Mouse (Mus musculus) spleen, adult 12 weeks (tissue): ENCODE results near the gene Rnf187.
"Not testable (repeated sequence)": the region's sequence is repeated elsewhere in the genome, so short reads cannot be mapped to it uniquely, and the experiment has no call there.

ENCODE experiments used
- DNase-seq: peaks from one replicate; pipeline ENCODE4 v3.0.0; 2022; ENCODE audit warnings: low spot score

Gene Rnf187

GRCm38 (mm10) chr11:58965001-58965760 is 26.5 kb upstream of the Rnf187 start:
- no peak for DNase-seq

- no peak for DNase-seq
Observed at GRCm38 (mm10) chr11:58964216-58964615, 25.5 kb upstream of the Rnf187 start.

GRCm38 (mm10) chr11:58963543-58963942 is 24.8 kb upstream of the Rnf187 start:
- no peak for DNase-seq

- no peak for DNase-seq
Observed at GRCm38 (mm10) chr11:58961364-58962177, 22.9 kb upstream of the Rnf187 start.

GRCm38 (mm10) chr11:58959921-58960465 is 21.3 kb upstream of the Rnf187 start:
- DNase-seq: peak; percentile 82

- no peak for DNase-seq
Observed at GRCm38 (mm10) chr11:58959186-58959825, 20.6 kb upstream of the Rnf187 start.

- DNase-seq: no peak
Observed at GRCm38 (mm10) chr11:58958536-58958935, 19.8 kb upstream of the Rnf187 start.

- DNase-seq: no peak
Observed at GRCm38 (mm10) chr11:58957226-58957914, 18.7 kb upstream of the Rnf187 start.

GRCm38 (mm10) chr11:58955868-58956257 is 17.1 kb upstream of the Rnf187 start:
- no peak for DNase-seq

- no peak for DNase-seq
Observed at GRCm38 (mm10) chr11:58955143-58955867, 16.6 kb upstream of the Rnf187 start.

- peak; percentile 84 for DNase-seq
Observed at GRCm38 (mm10) chr11:58954420-58955142, 15.9 kb upstream of the Rnf187 start, which contains the start of the genes Hist3h2a and Trim17. Hist3h2a (plus strand) TSS chr11:58954685. Trim17 (plus strand) TSS chr11:58954685.

GRCm38 (mm10) chr11:58954170-58954419 is 15.4 kb upstream of the Rnf187 start:
- not testable (repeated sequence) for DNase-seq

- DNase-seq: no peak
Observed at GRCm38 (mm10) chr11:58953351-58954169, 14.8 kb upstream of the Rnf187 start.

GRCm38 (mm10) chr11:58951210-58951609 is 12.5 kb upstream of the Rnf187 start:
- DNase-seq: no peak

GRCm38 (mm10) chr11:58949480-58950431 is 11.0 kb upstream of the Rnf187 start:
- no peak for DNase-seq

- DNase-seq: peak; percentile 70
Observed at GRCm38 (mm10) chr11:58948542-58949479, 10.1 kb upstream of the Rnf187 start, which contains the start of gene Hist3h2ba. Hist3h2ba (plus strand) TSS chr11:58948920.

- no peak for DNase-seq
Observed at GRCm38 (mm10) chr11:58947798-58948528, 9.2 kb upstream of the Rnf187 start.
